Mouse (Mus musculus) hindbrain, postnatal 0 days (tissue): Measurements from ENCODE around the gene Rimklb. TPM values are rescaled to one million over a fixed set of nuclear protein-coding genes. Genes with fewer than 3 reads are reported as not detected.

Experiments
- ATAC-seq: fragments of 200-750 bp; cut with Nextera tagmentation; 2 replicates; pipeline ENCODE4 v1.8.0; 2017; ENCODE audit warnings: mild to moderate bottlenecking, moderate TSS enrichment, moderate library complexity
- DNase-seq: peaks from one replicate; pipeline ENCODE4 v3.0.0-alpha.2; 2015; ENCODE audit warnings: low spot score
- H3K27ac ChIP-seq: fragments of 300-500 bp; sonication (generic); 2 replicates; pipeline ENCODE4 v1.5.1; 2014; ENCODE audit warnings: mild to moderate bottlenecking
- H3K27me3 ChIP-seq: fragments of 300-500 bp; sonication (generic); 2 replicates; pipeline ENCODE4 v1.6.1; 2014; ENCODE audit warnings: low read length, mixed read lengths; ENCODE audit not compliant: insufficient read depth
- H3K36me3 ChIP-seq: fragments of 300-500 bp; sonication (generic); 2 replicates; pipeline ENCODE4 v1.6.1; 2014; ENCODE audit warnings: low read length, mixed read lengths; ENCODE audit not compliant: insufficient read depth
- H3K4me1 ChIP-seq: fragments of 300-500 bp; sonication (generic); 2 replicates; pipeline ENCODE4 v1.6.1; 2014; ENCODE audit warnings: antibody characterized with exemption, low read length, mixed read lengths; ENCODE audit not compliant: insufficient read depth
- H3K4me2 ChIP-seq: fragments of 300-500 bp; sonication (generic); 2 replicates; pipeline ENCODE4 v1.6.1; 2014; ENCODE audit warnings: low read depth, mild to moderate bottlenecking, low read length, moderate library complexity, mixed read lengths
- H3K4me3 ChIP-seq: fragments of 300-500 bp; sonication (generic); 2 replicates; pipeline ENCODE4 v1.5.1; 2014; ENCODE audit warnings: low read length
- H3K9ac ChIP-seq: fragments of 300-500 bp; sonication (generic); replicated peaks from 2 replicates; pipeline ENCODE4 v1.6.1; 2014; ENCODE audit warnings: mild to moderate bottlenecking, low read length, moderate library complexity, mixed read lengths
- H3K9me3 ChIP-seq: fragments of 300-500 bp; sonication (generic); 2 replicates; pipeline ENCODE4 v1.6.1; 2016; ENCODE audit warnings: low read length, mixed read lengths
- CTCF ChIP-seq: IDR thresholded peaks from 2 replicates; pipeline ENCODE4 v1.5.1; 2016; ENCODE audit warnings: antibody characterized with exemption, control low read depth, low read depth
- WGBS: fragments of 180-500 bp; shearing (Covaris S2); extraction: QIAGEN DNeasy Blood & Tissue Kit; methylation state at CpG from one replicate; pipeline ENCODE4 v1.1.7; 2014; 5-methylcytosine and 5-hydroxymethylcytosine counted together
- polyA plus RNA-seq: library from polyadenylated mRNA; unstranded; fragments of >200 nt; fragmentation: Nextera tagmentation; extraction: Ambion mirVana; gene quantifications from 2 replicates; pipeline ENCODE4 v1.2.1, GENCODE M21; 2015
- total RNA-seq: library from RNA; depleted of rRNA; stranded (reverse); fragments of >200 nt; gene quantifications from 2 replicates; pipeline ENCODE4 v1.2.3, GENCODE M21; 2014

Rimklb gene
- total and polyA plus RNA-seq, 2 experiments from 2014 or later, result 96.6 to 97.1 TPM

DNA sequence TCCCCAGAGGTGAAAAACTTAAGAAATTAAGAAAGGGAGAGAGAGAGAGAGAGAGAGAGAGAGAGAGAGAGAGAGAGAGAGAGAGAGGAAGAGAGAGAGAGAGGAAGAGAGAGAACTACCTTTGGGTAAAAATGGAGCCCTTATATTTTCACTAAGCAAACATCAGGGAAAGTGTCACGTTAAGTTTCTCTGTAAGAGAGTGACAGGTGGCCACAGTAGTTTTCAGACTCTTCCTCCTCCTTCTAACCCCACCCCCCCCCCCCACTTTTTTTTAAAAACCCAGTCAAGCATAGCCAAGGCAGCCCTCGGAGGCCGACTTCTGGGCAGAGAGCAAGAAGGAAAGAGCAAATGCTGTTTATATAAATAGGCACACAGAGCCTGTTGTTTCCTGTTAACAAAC, 35.5 kb upstream of the Rimklb start:
- H3K4me2 ChIP-seq, result no peak overlapping the region
- DNase-seq (no peak), ATAC-seq (no peak)
- no peaks in the 10 kb centered on the region for H3K36me3 ChIP-seq
- no peak overlapping the region for H3K27ac ChIP-seq
- no peak for TF ChIP-seq CTCF
- H3K9me3 ChIP-seq, result no peaks in the 10 kb centered on the region
- H3K27me3 ChIP-seq, result no peaks in the 10 kb centered on the region
- 18% methylated on average over 3 of the region's 3 CpGs for WGBS
- H3K9ac ChIP-seq, result no peak overlapping the region
- no peak overlapping the region for H3K4me3 ChIP-seq
- no peaks in the 10 kb centered on the region for H3K4me1 ChIP-seq

GRCm38 (mm10) chr6:122532883-122533302, 34.3 kb upstream of the Rimklb start:
- Histone ChIP-seq H3K4me2 (peak overlapping the region; percentile 36), H3K4me3 (no peak overlapping the region), H3K27me3 (no peaks in the 10 kb centered on the region), H3K36me3 (no peaks in the 10 kb centered on the region), H3K9ac (no peak overlapping the region; the same call in 1 of the 2 replicates), H3K4me1 (no peaks in the 10 kb centered on the region), H3K9me3 (no peaks in the 10 kb centered on the region), H3K27ac (no peak overlapping the region)
- WGBS, result 6% methylated on average over 4 of the region's 4 CpGs
- TF ChIP-seq CTCF, result no peak
- ATAC-seq (0 out of 2 replicates have a peak, but pooled peaks have one; percentile 21), DNase-seq (peak; percentile 26)

DNA sequence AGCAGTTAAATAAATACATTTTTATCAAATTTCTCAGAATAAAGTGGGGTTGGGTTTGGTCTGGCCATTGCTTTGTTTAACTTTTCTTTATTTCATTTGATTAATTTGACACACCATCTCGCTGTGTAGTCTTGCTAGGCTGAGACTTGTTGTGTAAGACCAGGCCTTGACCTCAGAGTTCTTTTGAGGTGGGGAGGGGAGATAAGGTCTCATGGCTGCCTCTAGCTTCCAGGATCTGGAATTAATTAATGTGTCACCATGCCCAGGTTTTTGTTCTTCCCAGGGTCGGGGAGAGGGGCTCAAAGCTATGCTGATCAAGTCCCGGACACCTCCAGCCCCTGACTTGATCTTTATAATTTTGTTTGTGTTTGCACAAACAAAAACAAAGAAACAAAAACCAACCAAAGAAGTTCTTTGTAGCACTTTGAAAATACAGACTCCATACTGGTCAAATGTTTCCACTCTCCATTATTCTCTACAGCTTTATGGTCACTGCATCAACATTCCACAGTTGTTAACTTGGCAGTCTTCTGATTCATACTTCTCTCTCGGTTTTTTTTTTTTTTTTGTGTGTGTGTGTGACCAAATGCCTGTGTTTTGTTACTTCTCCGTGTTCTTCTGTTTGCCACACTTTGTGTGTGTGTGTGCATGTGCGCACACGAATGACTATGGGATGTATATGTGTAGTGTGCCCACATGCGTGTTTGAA, 33.1 kb upstream of the Rimklb start:
- Histone ChIP-seq H3K4me1 (no peaks in the 10 kb centered on the region), H3K27me3 (no peaks in the 10 kb centered on the region), H3K27ac (no peak overlapping the region), H3K9ac (no peak overlapping the region), H3K9me3 (no peaks in the 10 kb centered on the region), H3K4me3 (no peak overlapping the region), H3K4me2 (no peak overlapping the region), H3K36me3 (no peaks in the 10 kb centered on the region)
- 72% methylated on average over 8 of the region's 8 CpGs for whole genome bisulfite sequencing
- no peak for TF ChIP-seq CTCF
- DNase-seq (no peak), ATAC-seq (no peak)

- 74% methylated on average over 11 of the region's 11 CpGs for WGBS
- H3K27me3 ChIP-seq, result no peaks in the 10 kb centered on the region
Observed at GRCm38 (mm10) chr6:122528136-122528535, 29.6 kb upstream of the Rimklb start.

GRCm38 (mm10) chr6:122527596-122527995, 29.0 kb upstream of the Rimklb start:
- DNase-seq, result no peak
- no peak overlapping the region for H3K4me3 ChIP-seq
- H3K27me3 ChIP-seq, result no peaks in the 10 kb centered on the region
- 71% methylated on average over 12 of the region's 12 CpGs for WGBS
- TF ChIP-seq CTCF, result no peak
- no peaks in the 10 kb centered on the region for H3K9me3 ChIP-seq
- H3K9ac ChIP-seq, result no peak overlapping the region
- H3K4me2 ChIP-seq, result no peak overlapping the region
- no peaks in the 10 kb centered on the region for H3K36me3 ChIP-seq
- H3K27ac ChIP-seq, result no peak overlapping the region
- ATAC-seq, result no peak
- no peaks in the 10 kb centered on the region for H3K4me1 ChIP-seq

More at GRCm38 (mm10) chr6:122528136-122528535, 29.6 kb upstream of the Rimklb start:
- H3K27ac ChIP-seq, result no peak overlapping the region
- H3K9ac ChIP-seq, result no peak overlapping the region
- DNase-seq (no peak), ATAC-seq (no peak)
- no peaks in the 10 kb centered on the region for H3K9me3 ChIP-seq
- H3K36me3 ChIP-seq, result no peaks in the 10 kb centered on the region
- H3K4me2 ChIP-seq, result no peak overlapping the region
- H3K4me3 ChIP-seq, result no peak overlapping the region
- H3K4me1 ChIP-seq, result no peaks in the 10 kb centered on the region
- TF ChIP-seq CTCF, result no peak

- H3K27ac ChIP-seq, result no peak overlapping the region
- TF ChIP-seq CTCF, result no peak
- no peaks in the 10 kb centered on the region for H3K4me1 ChIP-seq
- DNase-seq (no peak), ATAC-seq (no peak)
- H3K9ac ChIP-seq, result no peak overlapping the region
- H3K27me3 ChIP-seq, result no peaks in the 10 kb centered on the region
- no peak overlapping the region for H3K4me2 ChIP-seq
- no peaks in the 10 kb centered on the region for H3K36me3 ChIP-seq
- 87% methylated on average over 8 of the region's 8 CpGs for WGBS
- H3K4me3 ChIP-seq, result no peak overlapping the region
- H3K9me3 ChIP-seq, result no peaks in the 10 kb centered on the region
Observed at GRCm38 (mm10) chr6:122523289-122523688, 24.7 kb upstream of the Rimklb start.

- Histone ChIP-seq H3K36me3 (no peaks in the 10 kb centered on the region), H3K9me3 (no peaks in the 10 kb centered on the region), H3K27ac (no peak overlapping the region), H3K4me1 (no peaks in the 10 kb centered on the region), H3K4me3 (no peak overlapping the region), H3K4me2 (no peak overlapping the region), H3K27me3 (no peaks in the 10 kb centered on the region), H3K9ac (no peak overlapping the region)
- ATAC-seq (peak; percentile 80), DNase-seq (peak; percentile 62)
- no peak for TF ChIP-seq CTCF
- WGBS, result 73% methylated on average over 9 of the region's 9 CpGs
Observed at GRCm38 (mm10) chr6:122522595-122522994, 24.0 kb upstream of the Rimklb start.
